Mouse (Mus musculus) liver, adult 2 months (tissue): Measurements from ENCODE around the gene Kcnj6.

Experiments used
- CTCF ChIP-seq: fragments of 200-500 bp; IDR thresholded peaks from 2 replicates; pipeline ENCODE4 v1.5.1; 2011; ENCODE audit warnings: low read depth, low read length, control low read depth
- POLR2A ChIP-seq: fragments of 200-500 bp; IDR thresholded peaks from 2 replicates; pipeline ENCODE4 v1.6.1; 2011; ENCODE audit warnings: low read length, control low read depth; ENCODE audit not compliant: insufficient read depth; ENCODE audit errors: extremely low read depth

DNA sequence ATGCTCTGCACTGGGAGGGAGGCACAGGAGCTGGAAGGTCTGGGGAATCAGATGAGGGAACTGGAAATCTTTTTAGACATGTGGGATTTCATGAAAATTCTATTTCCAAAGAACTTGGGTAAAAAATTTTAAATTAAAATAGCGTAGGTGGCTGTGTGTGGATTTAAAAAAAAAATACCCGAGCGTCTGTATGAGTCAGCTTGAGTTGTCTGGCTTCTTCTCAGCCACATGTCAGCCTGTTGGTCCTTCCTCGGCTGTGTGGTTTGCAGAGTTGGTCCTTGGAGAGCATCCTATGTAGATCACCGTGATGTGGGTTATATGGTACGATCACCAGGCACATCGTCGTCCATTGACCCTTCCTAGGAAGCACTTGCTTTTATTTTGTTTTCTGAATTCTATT is 114.3 kb downstream of the Kcnj6 start:
- TF ChIP-seq POLR2A = no peak
- TF ChIP-seq CTCF = no peak
